Mouse (Mus musculus) forebrain, embryonic 10.5 days (tissue): ENCODE measurements at regions not wholly inside any gene's neighbourhood (a gene's known extent, or its start where the extent isn't known, plus 50 kb on each side); places are given as distances from the start of the nearest gene placed in this dataset.

ENCODE experiments used
- DNase-seq: peaks from one replicate; pipeline ENCODE4 v3.0.0-alpha.2; 2017; ENCODE audit warnings: low spot score; ENCODE audit errors: extremely low spot score
- H3K27ac ChIP-seq: fragments of 300-500 bp; sonication (generic); 2 replicates; pipeline ENCODE4 v1.5.1; 2016; ENCODE audit warnings: mild to moderate bottlenecking
- H3K27me3 ChIP-seq: fragments of 300-500 bp; sonication (generic); 2 replicates; pipeline ENCODE4 v1.6.1; 2016; ENCODE audit warnings: mild to moderate bottlenecking; ENCODE audit not compliant: poor library complexity, severe bottlenecking
- H3K36me3 ChIP-seq: fragments of 300-500 bp; sonication (generic); replicated peaks from 2 replicates; pipeline ENCODE4 v1.6.1; 2016; ENCODE audit warnings: mild to moderate bottlenecking, moderate library complexity
- H3K4me1 ChIP-seq: fragments of 300-500 bp; sonication (generic); 2 replicates; pipeline ENCODE4 v1.6.1; 2016
- H3K4me3 ChIP-seq: fragments of 300-500 bp; sonication (generic); 2 replicates; pipeline ENCODE4 v1.5.1; 2016; ENCODE audit warnings: mild to moderate bottlenecking, moderate library complexity
- H3K9me3 ChIP-seq: fragments of 300-500 bp; sonication (generic); 2 replicates; pipeline ENCODE4 v1.6.1; 2016; ENCODE audit warnings: mild to moderate bottlenecking, moderate library complexity
- WGBS: fragments of 180-500 bp; shearing (Covaris S2); methylation state at CpG from one replicate; pipeline ENCODE4 v1.1.7; 2016; 5-methylcytosine and 5-hydroxymethylcytosine counted together

GRCm38 (mm10) chr13:35171562-35172254 is 144.8 kb upstream of the Eci2 start:
- Histone ChIP-seq H3K9me3 (no peaks in the 10 kb centered on the region), H3K4me3 (no peak overlapping the region), H3K36me3 (no peaks in the 10 kb centered on the region), H3K27ac (no peak overlapping the region), H3K4me1 (peaks cover 19% of the 10 kb centered on the region), H3K27me3 (no peaks in the 10 kb centered on the region; the same call in 1 of the 2 replicates)
- DNase-seq: no peak
- WGBS: 87% methylated on average over 11 of the region's 11 CpGs

GRCm38 (mm10) chr13:35173522-35173921 is 146.6 kb upstream of the Eci2 start:
- no peaks in the 10 kb centered on the region for H3K36me3 ChIP-seq
- H3K27ac ChIP-seq: no peak overlapping the region
- DNase-seq: no peak
- 44% methylated on average over 2 of the region's 2 CpGs for WGBS
- H3K4me3 ChIP-seq: no peak overlapping the region
- no peaks in the 10 kb centered on the region for H3K9me3 ChIP-seq
- H3K27me3 ChIP-seq: no peaks in the 10 kb centered on the region
- peaks cover 24% of the 10 kb centered on the region for H3K4me1 ChIP-seq

DNA sequence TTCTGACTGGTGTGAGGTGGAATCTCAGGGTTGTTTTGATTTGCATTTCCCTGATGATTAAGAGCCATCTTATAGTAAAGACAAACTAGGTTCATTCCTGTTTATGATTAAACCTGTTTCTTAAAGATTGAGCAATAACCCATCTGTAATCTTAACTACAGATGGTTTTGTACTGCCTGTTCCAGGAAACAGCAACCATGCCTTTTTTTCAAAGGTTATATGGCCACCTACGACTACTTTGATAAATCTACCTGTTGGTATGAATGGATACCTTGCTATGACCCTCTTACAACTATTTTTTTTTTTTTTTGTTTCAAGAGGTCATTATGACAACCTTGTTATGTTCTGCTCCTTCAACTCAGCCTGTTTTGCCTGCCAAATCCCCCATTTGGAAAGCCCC is 148.7 kb upstream of the Eci2 start:
- 94% methylated on average over 1 of the region's 1 CpGs for WGBS
- no peaks in the 10 kb centered on the region for H3K27me3 ChIP-seq
- no peak overlapping the region for H3K27ac ChIP-seq
- H3K4me1 ChIP-seq: peaks cover 24% of the 10 kb centered on the region
- H3K36me3 ChIP-seq: no peaks in the 10 kb centered on the region
- no peaks in the 10 kb centered on the region for H3K9me3 ChIP-seq
- H3K4me3 ChIP-seq: no peak overlapping the region
- no peak for DNase-seq

- Histone ChIP-seq H3K27ac (no peak overlapping the region), H3K27me3 (no peaks in the 10 kb centered on the region), H3K4me3 (no peak overlapping the region), H3K36me3 (no peaks in the 10 kb centered on the region), H3K4me1 (peaks cover 21% of the 10 kb centered on the region), H3K9me3 (no peaks in the 10 kb centered on the region)
- no peak for DNase-seq
- 72% methylated on average over 2 of the region's 2 CpGs for WGBS
Observed at GRCm38 (mm10) chr13:35177305-35177704, 150.4 kb upstream of the Eci2 start.

DNA sequence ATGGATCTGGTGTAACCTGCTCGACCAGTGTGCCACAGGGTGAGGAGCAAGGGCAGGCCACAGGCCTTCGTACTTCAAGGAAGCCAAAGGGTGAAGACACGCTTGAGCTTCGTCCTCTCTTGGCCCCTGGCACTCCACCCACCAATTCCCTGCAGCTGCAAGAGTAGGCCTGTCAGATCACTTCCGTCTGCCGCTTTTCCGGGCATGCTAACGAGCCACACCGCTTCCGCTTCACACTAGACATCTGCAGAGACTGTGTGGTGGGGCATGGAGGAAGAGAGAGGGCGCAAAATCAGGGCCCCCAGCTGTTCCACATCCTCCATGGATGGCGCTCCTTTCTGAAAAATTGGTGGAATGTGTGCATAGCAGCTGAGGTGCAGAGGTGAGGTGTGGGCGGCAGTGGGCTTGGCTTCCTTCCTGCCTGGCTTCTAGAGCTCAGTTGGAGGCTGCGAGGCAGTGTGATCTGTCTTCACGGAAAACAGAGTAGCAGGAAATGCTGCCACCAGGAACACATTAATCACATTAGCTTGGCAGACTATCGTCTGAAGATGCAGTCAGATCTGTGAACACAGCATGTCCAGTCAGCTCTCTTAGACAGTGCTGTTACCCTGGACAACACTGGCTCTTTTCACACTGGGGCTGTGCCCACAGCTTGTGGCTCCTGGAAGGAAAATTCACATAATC is 162.3 kb upstream of the Eci2 start:
- Histone ChIP-seq H3K27me3 (no peaks in the 10 kb centered on the region), H3K4me1 (peaks cover 14% of the 10 kb centered on the region), H3K4me3 (no peak overlapping the region), H3K9me3 (no peaks in the 10 kb centered on the region), H3K27ac (peak overlapping the region; percentile 69), H3K36me3 (no peaks in the 10 kb centered on the region)
- 59% methylated on average over 16 of the region's 16 CpGs for WGBS
- peak; percentile 35 for DNase-seq

GRCm38 (mm10) chr13:35202069-35202468 is 175.2 kb upstream of the Eci2 start:
- Histone ChIP-seq H3K4me3 (no peak overlapping the region), H3K36me3 (no peaks in the 10 kb centered on the region), H3K9me3 (no peaks in the 10 kb centered on the region), H3K27me3 (no peaks in the 10 kb centered on the region), H3K4me1 (no peaks in the 10 kb centered on the region), H3K27ac (no peak overlapping the region)
- no peak for DNase-seq
- WGBS: 97% methylated on average over 1 of the region's 1 CpGs

GRCm38 (mm10) chr13:35208319-35208718 is 181.4 kb upstream of the Eci2 start:
- Histone ChIP-seq H3K4me1 (no peaks in the 10 kb centered on the region), H3K4me3 (no peak overlapping the region), H3K36me3 (no peaks in the 10 kb centered on the region), H3K9me3 (no peaks in the 10 kb centered on the region), H3K27ac (no peak overlapping the region), H3K27me3 (no peaks in the 10 kb centered on the region)
- DNase-seq: no peak
- WGBS: 85% methylated on average over 3 of the region's 3 CpGs

- no peak for DNase-seq
- Histone ChIP-seq H3K27ac (no peak overlapping the region), H3K36me3 (no peaks in the 10 kb centered on the region), H3K4me3 (no peak overlapping the region), H3K27me3 (no peaks in the 10 kb centered on the region), H3K9me3 (no peaks in the 10 kb centered on the region), H3K4me1 (no peaks in the 10 kb centered on the region)
- 82% methylated on average over 4 of the region's 4 CpGs for WGBS
Observed at GRCm38 (mm10) chr13:35209551-35209950, 182.7 kb upstream of the Eci2 start.

DNA sequence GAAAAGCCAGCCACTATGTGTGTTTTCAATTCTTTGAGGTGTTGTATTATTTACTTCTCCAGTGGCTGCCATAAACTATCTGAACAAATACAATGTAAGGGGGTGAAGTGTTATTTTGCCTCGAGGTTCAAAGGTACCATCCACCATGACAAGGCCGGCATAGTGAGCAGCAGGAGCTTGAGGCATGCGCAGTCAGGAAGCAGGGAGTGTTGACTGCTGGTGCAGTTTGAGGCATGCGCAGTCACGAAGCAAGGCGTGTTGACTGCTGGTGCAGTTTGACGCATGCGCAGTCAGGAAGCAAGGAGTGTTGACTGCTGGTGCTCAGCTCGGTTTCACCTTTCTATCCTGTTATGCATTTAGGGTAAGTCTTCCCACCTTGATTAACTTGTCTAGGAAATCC is 184.9 kb upstream of the Eci2 start:
- DNase-seq: no peak
- WGBS: 91% methylated on average over 9 of the region's 9 CpGs
- H3K27ac ChIP-seq: no peak overlapping the region
- no peaks in the 10 kb centered on the region for H3K4me1 ChIP-seq
- H3K27me3 ChIP-seq: no peaks in the 10 kb centered on the region
- no peak overlapping the region for H3K4me3 ChIP-seq
- H3K36me3 ChIP-seq: no peaks in the 10 kb centered on the region
- no peaks in the 10 kb centered on the region for H3K9me3 ChIP-seq

- H3K4me1 ChIP-seq: no peaks in the 10 kb centered on the region
- H3K36me3 ChIP-seq: no peaks in the 10 kb centered on the region
- H3K4me3 ChIP-seq: no peak overlapping the region
- H3K9me3 ChIP-seq: no peaks in the 10 kb centered on the region
- H3K27me3 ChIP-seq: no peaks in the 10 kb centered on the region
- 88% methylated on average over 4 of the region's 4 CpGs for WGBS
- no peak for DNase-seq
- H3K27ac ChIP-seq: no peak overlapping the region
Observed at GRCm38 (mm10) chr13:35212276-35212675, 185.4 kb upstream of the Eci2 start.

DNA sequence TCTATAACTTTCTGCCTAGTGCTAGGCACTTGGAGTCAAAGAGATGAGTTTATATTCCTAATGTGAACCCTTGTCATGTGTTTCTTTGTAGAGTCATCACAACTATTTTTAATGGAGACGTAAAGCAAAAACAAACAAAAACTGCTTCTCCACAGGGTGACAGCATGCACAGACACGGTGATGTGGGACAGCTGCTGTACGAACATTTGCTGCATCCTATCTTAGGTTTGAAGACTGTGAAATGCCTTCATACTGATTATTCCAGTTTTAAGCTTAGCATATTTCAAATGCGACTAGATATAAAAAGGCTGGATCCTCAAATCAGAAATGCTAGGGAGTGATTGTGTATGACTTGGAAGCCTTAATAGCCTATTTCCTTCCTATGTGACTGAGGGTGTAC is 187.3 kb upstream of the Eci2 start:
- no peaks in the 10 kb centered on the region for H3K27me3 ChIP-seq
- 93% methylated on average over 4 of the region's 4 CpGs for WGBS
- H3K27ac ChIP-seq: no peak overlapping the region
- H3K9me3 ChIP-seq: no peaks in the 10 kb centered on the region
- H3K4me1 ChIP-seq: no peaks in the 10 kb centered on the region
- H3K4me3 ChIP-seq: no peak overlapping the region
- no peak for DNase-seq
- H3K36me3 ChIP-seq: no peaks in the 10 kb centered on the region

- DNase-seq: no peak
- H3K4me1 ChIP-seq: no peaks in the 10 kb centered on the region
- H3K27ac ChIP-seq: no peak overlapping the region
- no peaks in the 10 kb centered on the region for H3K27me3 ChIP-seq
- H3K9me3 ChIP-seq: peaks cover under 1% of the 10 kb centered on the region; the same call in 1 of the 2 replicates
- 88% methylated on average over 7 of the region's 7 CpGs for WGBS
- no peak overlapping the region for H3K4me3 ChIP-seq
- no peaks in the 10 kb centered on the region for H3K36me3 ChIP-seq
Observed at GRCm38 (mm10) chr13:35226142-35226829, 199.4 kb upstream of the Eci2 start.

DNA sequence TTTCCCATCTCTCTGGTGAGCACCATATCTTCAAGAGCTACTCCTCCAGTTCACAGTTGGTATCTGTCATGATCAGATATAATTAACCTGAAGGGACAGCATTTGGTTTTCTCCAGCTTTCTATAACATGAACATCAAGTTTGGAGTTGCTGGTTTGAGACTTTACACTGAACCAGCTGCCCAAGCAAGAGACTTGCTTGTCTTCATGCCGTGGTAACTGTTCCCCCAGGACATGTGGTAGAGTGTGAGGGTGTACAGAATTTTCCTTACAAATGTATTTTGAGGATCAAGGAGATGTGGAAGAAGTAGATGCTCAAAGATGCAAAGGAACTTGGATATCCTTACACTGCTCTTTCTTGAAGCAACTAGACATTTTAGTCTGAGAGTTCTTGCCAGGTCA is 200.0 kb upstream of the Eci2 start:
- Histone ChIP-seq H3K27ac (no peak overlapping the region), H3K4me1 (no peaks in the 10 kb centered on the region), H3K36me3 (no peaks in the 10 kb centered on the region), H3K9me3 (no peaks in the 10 kb centered on the region), H3K4me3 (no peak overlapping the region), H3K27me3 (no peaks in the 10 kb centered on the region)
- WGBS: 85% methylated on average over 1 of the region's 1 CpGs
- DNase-seq: no peak
